Mouse (Mus musculus) liver, adult (tissue): ENCODE measurements around the gene Eif1ad.
"Not testable (repeated sequence)": the region's sequence is repeated elsewhere in the genome, so short reads cannot be mapped to it uniquely, and the experiment has no call there.

Experiments
- GATA4 ChIP-seq: IDR thresholded peaks from 2 replicates; pipeline ENCODE4 v1.6.1; 2014; ENCODE audit warnings: mild to moderate bottlenecking, low read length; ENCODE audit not compliant: insufficient replicate concordance

The Eif1ad gene

DNA sequence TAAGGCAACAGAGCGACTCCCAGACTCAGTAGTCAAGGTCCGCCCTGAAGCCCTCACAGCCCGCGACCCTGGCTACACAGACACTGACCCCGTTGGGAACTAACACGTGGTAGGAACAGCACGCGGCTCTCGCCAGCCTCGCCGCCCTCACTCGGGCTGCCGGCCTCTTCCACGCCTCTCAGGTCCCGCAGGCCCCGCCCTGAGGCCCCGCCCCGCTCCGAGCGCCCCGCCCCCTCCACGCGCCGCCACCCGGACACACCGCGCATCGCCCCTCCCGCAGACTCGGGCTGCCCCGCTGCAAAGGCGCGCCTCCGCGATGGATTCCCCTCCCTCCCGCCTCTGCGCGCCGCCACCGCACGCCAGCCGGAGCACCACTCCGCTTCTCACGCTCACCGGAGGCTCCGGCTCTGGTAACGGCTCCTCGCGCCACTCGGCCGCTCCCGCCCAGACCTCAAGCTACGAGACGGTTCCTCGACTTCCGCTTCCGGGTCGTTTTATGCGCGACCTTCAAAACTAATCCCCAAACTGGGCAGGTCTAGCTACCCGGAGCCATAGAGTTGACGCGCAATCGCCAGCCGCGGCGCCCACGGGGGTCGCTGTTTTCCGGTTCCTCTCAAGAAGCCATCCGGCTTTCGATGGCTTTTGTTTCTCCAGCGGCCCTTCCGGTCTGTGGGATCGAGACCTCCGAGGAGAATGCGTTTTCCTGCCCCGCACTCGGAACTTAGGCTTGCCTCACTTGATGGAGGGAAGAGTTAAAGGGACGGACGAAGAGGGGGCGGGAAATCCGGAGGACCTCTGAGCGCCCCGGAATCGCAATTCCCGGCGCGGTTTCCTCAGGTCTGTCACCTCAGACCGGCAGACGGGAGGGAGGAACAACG lies at the start of gene Eif1ad:
Gene Eif1ad, plus strand, starts transcription at position 567 of the 878 bp plus-strand sequence.
- peak; percentile 19; the same call in 1 of the 2 replicates for TF ChIP-seq GATA4

- TF ChIP-seq GATA4: no peak
Measured at GRCm38 (mm10) chr19:5323801-5324200, 42.7 kb upstream of the Eif1ad start.

- TF ChIP-seq GATA4: no peak
Measured at GRCm38 (mm10) chr19:5327970-5328369, 38.6 kb upstream of the Eif1ad start.

- TF ChIP-seq GATA4: no peak
Measured at GRCm38 (mm10) chr19:5334741-5335140, 31.8 kb upstream of the Eif1ad start.

DNA sequence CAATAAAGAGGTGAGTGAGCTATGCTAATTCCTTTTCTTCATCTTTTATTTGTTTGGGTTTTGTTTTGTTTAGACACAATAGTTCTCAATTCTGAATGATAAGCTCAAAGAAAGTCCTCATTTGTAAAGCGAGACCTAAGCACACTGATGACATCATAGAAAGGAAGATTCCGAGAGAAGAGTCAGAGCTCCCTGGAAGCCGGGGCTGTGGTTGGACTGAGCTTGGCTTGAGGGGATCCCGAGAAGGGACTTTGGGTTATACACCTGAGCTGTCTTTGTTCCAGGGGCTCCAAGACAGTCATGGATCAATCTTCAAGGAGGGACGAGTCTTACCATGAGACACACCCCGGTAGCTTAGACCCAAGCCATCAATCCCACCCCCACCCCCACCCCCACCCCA lies 31.1 kb upstream of the Eif1ad start, which contains the start of gene Catsper1:
Gene Catsper1, plus strand, starts transcription at position 301 of the 400 bp plus-strand sequence.
- no peak for TF ChIP-seq GATA4

- no peak for TF ChIP-seq GATA4
Measured at GRCm38 (mm10) chr19:5337975-5338374, 28.6 kb upstream of the Eif1ad start.

DNA sequence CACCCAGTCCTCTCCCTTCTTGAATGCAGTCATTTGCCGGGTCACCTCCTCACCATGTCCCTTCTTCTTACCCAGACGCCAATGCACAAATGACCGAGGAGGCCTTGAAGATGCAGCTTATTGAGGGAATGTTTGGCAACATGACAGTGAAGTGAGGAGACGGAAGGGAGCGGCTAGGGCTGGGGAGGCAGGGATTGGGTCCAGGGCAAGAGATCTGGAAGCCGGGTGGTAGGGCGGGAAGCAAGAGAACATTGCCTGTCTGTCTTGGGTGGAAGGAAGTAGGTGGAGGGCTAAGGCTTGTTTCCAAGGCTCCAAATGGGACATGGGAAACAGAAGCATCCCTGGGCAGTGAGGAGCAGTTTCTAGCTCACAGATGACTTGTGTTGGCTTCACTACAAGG lies 25.2 kb upstream of the Eif1ad start:
- no peak for TF ChIP-seq GATA4

DNA sequence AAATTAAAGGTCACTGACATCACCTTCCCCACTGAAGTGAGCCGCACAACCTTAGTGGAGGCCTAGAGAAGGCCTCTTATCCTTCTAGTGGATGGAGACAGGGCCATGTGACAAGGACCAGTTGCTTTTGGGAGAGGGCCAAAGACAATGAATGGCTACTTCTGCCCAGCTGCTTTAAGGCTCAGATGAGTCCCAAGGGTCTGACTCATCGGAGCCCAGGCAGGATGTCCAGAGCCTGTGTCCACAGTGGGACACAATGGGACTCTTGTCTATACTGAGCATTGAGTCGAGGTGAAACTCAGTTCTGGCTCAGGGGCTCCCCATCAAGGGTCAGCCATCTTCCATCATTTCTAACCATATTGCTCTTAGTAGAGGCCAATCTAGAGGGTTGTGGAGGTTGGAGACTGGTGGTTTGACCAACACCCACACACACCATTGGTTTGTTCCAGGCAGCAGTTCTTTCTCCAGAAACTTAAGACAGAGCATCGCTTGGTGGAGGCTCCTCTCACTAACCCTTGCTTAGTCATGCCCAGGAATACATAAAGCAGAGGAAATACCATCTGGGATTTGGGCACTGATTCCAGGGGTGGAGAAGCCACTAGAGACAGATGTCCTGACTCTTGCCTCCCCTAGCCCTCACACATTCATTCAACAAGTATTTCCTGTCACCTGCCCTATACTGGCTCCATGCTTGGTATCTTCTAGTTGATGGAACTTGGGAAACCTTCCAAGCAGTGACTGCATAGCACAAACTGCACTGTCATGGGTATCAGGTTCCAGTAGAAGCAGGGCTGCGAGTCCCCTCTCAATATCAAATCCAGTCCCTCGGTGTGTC lies 21.0 kb upstream of the Eif1ad start:
- no peak for TF ChIP-seq GATA4

DNA sequence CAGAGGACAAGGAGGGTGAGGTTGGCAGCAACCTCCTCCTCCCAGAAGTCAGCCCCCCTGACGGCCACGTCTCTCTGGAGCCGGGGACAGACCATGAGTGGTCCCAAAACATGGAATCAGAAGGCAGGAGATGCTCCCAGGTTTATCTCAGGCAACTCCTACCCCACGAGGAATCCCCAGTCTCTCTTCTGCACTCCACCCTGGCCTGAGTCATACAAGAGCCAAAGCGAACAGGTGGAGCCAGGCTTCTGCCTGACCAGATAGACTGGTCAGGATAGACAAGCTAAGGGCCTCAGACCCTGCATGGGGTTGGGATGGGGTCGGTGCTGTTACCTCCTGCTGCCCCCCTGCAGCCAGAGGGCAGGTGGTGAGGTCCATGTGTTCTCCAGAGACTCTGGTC lies 18.5 kb upstream of the Eif1ad start:
- TF ChIP-seq GATA4: no peak

DNA sequence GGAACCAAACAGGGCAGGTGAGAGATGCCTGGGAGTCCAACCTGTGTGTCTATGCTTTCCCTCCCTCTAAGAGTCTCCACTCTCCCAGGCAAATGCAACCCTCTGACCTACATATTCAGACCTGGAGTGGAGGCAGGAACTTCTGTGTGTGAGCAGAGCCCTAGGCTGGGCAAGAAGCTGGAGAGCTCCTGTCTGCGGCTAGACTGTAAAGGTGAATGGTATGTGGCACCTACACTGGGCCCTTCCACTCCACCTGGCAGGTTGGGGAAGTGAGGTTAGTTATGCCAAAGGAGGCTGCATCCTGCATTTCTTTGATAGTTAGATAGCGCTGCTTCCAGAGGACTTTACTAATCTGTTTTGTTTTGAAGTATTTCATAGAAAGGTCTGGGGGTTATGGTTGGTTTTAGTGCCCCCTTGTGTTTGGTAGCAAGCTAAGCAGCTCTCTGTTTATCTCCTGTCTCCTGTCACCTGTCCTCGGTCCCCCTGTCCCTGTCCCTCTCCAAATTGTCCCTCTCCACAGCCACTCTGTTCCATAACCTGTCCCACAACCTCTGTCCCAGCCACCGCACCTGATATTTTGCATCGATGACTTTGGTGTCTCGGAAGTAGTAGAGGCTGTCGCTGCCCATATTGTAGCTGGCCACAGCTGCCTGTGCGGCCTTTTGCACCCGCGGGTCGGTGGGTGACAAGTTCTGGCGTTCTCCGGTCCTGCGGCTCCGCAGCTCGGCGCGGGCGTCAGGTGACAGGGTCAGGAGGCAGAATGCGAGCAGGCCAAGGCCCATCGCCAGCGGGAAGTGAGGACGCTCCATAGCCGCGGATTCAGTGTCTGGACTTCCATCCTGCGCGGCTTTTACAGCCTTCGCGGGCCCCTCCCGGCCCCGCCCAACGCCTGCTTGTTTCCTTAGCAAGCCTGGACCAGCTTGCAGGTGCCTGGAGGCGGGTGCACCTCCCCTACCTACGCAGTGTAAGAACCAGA lies 17.7 kb upstream of the Eif1ad start:
- TF ChIP-seq GATA4: no peak

DNA sequence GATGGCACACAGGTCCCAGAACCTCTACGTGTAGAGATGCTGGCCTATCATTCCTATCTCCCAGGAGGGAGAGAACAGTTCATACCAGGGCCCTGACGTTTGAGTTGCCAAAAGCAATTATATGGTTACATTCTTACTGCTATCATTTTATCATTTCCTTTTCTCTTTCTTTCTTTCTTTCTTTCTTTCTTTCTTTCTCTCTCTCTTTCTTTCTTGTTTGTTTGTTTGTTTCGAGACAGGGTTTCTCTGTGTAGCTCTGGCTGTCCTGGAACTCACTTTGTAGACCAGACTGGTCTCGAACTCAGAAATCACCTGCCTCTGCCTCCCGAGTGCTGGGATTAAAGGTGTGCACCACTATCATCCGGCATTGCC lies 17.1 kb upstream of the Eif1ad start, which contains the start of gene Cst6:
Gene Cst6, minus strand, starts transcription at position 73 of the 372 bp plus-strand sequence.
- not testable (repeated sequence) for TF ChIP-seq GATA4

DNA sequence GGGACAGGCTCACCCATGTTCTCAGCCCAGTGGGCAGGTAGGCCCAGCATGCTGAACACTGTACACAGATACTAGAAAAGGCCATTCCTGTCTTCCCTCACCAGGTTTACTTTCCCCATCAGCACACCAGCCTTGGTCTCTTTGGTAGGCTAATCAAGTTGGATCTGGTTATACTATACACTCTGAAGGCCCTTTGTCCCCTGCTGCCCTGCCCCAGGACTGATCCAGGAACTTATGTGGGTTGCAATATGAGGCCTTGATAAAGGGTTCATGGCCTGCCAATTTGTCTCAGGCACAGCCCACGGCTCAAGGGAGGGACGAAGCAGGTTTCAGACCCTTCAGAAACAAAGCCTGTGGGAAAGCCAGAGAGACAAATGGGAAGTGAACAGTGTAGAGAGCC lies 12.9 kb upstream of the Eif1ad start:
- TF ChIP-seq GATA4: no peak

DNA sequence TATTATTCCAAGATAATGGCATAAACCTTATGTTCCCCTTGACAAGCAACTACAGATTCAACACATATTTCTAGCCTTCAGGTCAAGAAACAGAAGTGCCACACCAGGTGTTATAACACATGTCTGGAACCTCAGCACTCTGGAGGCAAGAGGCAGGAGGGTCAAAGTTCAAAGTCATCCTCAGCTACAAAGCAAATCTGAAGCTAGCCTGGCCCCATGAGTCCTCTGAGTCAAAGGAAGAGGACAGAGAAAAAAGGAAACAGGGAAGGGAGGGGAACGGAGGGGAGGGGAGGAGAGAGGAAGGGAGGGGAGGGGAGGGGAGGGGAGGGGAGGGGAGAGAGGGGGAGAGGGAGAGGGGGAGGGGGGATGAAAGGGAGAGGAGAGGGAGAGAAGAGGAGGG lies 10.5 kb upstream of the Eif1ad start:
- TF ChIP-seq GATA4: no peak

DNA sequence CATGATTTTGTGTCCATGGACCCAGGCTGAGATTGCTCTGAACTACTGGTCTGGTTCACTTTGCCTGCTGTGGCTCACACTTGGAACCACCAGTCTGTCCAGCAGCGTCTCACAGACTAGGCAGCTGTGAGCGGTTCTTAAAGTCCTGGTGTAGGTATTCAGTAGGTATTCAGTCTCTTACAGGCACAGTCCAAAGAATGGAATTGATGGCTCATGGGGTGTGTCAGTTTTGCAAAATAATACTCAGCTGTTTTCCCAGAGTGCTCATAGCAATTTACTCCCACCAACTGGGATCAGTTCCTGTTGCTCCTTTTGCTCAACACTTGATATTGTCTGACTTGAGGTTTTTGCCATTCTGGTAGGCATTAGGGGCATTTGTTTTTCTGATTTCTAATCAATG lies 4.4 kb upstream of the Eif1ad start:
- no peak for TF ChIP-seq GATA4

GRCm38 (mm10) chr19:5364124-5364523 lies 2.4 kb upstream of the Eif1ad start:
- no peak for TF ChIP-seq GATA4
